Mouse (Mus musculus) bone marrow macrophage, adult 2 months (primary cell): ENCODE results near the gene Kcnj5. TPM values are rescaled to one million over a fixed set of nuclear protein-coding genes. Genes with fewer than 3 reads are reported as not detected.

Experiments used
- H3K27ac ChIP-seq: 2 replicates; pipeline ENCODE4 v1.5.1; 2012; ENCODE audit warnings: low read depth, low read length; ENCODE audit not compliant: insufficient read depth
- H3K4me1 ChIP-seq: 2 replicates; pipeline ENCODE4 v1.6.1; 2012; ENCODE audit warnings: low read length; ENCODE audit not compliant: control insufficient read depth, insufficient read depth
- H3K4me3 ChIP-seq: 2 replicates; pipeline ENCODE4 v1.5.1; 2012; ENCODE audit warnings: mild to moderate bottlenecking, low read length, moderate library complexity; ENCODE audit not compliant: insufficient read depth
- CTCF ChIP-seq: IDR thresholded peaks from 2 replicates; pipeline ENCODE4 v1.5.1; 2012; ENCODE audit warnings: low read depth, mild to moderate bottlenecking, low read length, moderate library complexity
- POLR2A ChIP-seq: IDR thresholded peaks from 2 replicates; pipeline ENCODE4 v1.6.1; 2012; ENCODE audit warnings: mild to moderate bottlenecking, low read depth, low read length, borderline replicate concordance
- polyA plus RNA-seq: library from polyadenylated mRNA; stranded (reverse); fragments of >200 nt; gene quantifications from 2 replicates; pipeline ENCODE4 v1.2.4, GENCODE M21; 2012; ENCODE audit not compliant: missing spikeins, insufficient read depth, insufficient read length

The Kcnj5 gene
- not detected in 2 replicates for polyA plus RNA-seq

GRCm38 (mm10) chr9:32344051-32344450, at the start of gene Kcnj5:
Gene Kcnj5 (minus strand): TSS chr9:32344350.
- TF ChIP-seq CTCF (no peak), POLR2A (no peak)
- no peak within 1 kb of the TSS for H3K27ac ChIP-seq
- no peak within 1 kb of the TSS for H3K4me3 ChIP-seq
- H3K4me1 ChIP-seq = no peaks in the 10 kb centered on the region

DNA sequence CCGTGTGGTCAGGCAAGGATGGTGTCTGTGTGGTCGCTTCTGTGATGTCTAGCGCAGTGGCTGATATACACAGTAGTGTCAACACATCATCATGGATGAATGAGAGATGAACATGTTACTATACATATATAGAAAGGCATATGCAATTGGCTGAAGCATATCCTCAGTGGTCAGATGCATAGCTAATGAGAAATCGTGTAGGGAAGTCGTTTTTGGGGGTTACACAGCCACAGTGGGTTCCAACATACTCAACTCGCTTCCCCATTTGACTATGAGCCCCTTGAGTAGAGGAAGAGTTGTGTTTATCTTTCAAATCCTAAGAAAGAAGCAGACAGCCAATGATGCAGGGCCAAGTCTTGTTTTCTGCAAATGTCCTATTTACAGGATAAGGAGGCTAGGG, 48.6 kb upstream of the Kcnj5 start:
- Histone ChIP-seq H3K4me3 (no peak overlapping the region), H3K27ac (no peak overlapping the region), H3K4me1 (no peaks in the 10 kb centered on the region)
- TF ChIP-seq POLR2A = no peak
- no peak for TF ChIP-seq CTCF

GRCm38 (mm10) chr9:32391701-32392100, 47.6 kb upstream of the Kcnj5 start:
- H3K4me1 ChIP-seq = no peaks in the 10 kb centered on the region
- no peak overlapping the region for H3K27ac ChIP-seq

GRCm38 (mm10) chr9:32391092-32391491, 46.9 kb upstream of the Kcnj5 start:
- TF ChIP-seq POLR2A (no peak), CTCF (no peak)
- Histone ChIP-seq H3K4me1 (no peaks in the 10 kb centered on the region), H3K4me3 (no peak overlapping the region), H3K27ac (no peak overlapping the region)

More at GRCm38 (mm10) chr9:32391701-32392100, 47.6 kb upstream of the Kcnj5 start:
- TF ChIP-seq CTCF (no peak), POLR2A (no peak)
- H3K4me3 ChIP-seq = no peak overlapping the region

DNA sequence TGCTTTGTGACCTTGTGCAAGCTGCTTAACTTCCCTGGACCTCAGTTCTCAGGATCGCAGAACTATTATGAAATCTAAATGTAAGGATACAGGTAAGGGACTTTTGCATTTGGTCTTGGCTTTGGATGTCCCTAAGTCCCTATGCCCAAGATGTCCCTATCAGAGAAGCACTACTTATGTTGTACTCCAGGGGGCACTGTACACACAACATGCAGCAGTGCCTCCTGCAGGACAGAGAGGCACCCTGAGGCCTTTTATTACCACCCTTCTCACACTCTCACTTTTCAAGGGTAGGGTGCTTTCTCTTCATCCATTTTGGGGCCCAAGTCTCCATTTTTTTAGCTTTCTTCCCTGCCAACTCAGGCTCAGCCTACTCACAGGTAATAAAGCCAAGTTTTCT, 44.0 kb upstream of the Kcnj5 start:
- H3K4me1 ChIP-seq = no peaks in the 10 kb centered on the region
- no peak overlapping the region for H3K4me3 ChIP-seq
- no peak overlapping the region for H3K27ac ChIP-seq
- TF ChIP-seq CTCF = no peak
- no peak for TF ChIP-seq POLR2A

GRCm38 (mm10) chr9:32384906-32385305, 40.8 kb upstream of the Kcnj5 start:
- Histone ChIP-seq H3K4me3 (no peak overlapping the region), H3K4me1 (no peaks in the 10 kb centered on the region), H3K27ac (no peak overlapping the region)
- TF ChIP-seq POLR2A = no peak
- no peak for TF ChIP-seq CTCF

- no peak for TF ChIP-seq CTCF
- no peak for TF ChIP-seq POLR2A
- Histone ChIP-seq H3K27ac (no peak overlapping the region), H3K4me1 (no peaks in the 10 kb centered on the region), H3K4me3 (no peak overlapping the region)
Observed at GRCm38 (mm10) chr9:32376863-32377590, 32.9 kb upstream of the Kcnj5 start.

DNA sequence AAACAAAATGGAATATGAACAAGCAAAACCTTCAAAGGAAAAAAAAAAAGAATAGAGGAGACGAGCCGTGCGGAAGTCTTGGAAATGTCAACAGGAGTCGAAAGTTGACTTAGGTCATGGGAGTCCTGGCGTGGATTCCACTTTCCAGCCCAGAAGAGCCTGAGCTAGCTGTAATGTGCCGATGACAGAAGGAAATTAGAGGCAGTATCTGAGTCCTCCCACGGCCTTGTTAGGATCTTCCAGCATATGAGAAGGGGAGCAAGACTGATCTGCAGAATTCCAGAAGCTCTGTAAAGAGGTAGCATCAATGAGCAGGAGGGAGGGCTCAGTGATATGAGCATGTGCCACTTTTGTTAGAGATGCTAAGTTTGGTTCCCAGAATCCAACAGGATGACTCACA, 31.9 kb upstream of the Kcnj5 start:
- Histone ChIP-seq H3K4me1 (no peaks in the 10 kb centered on the region), H3K4me3 (no peak overlapping the region), H3K27ac (no peak overlapping the region)
- no peak for TF ChIP-seq POLR2A
- TF ChIP-seq CTCF = no peak

DNA sequence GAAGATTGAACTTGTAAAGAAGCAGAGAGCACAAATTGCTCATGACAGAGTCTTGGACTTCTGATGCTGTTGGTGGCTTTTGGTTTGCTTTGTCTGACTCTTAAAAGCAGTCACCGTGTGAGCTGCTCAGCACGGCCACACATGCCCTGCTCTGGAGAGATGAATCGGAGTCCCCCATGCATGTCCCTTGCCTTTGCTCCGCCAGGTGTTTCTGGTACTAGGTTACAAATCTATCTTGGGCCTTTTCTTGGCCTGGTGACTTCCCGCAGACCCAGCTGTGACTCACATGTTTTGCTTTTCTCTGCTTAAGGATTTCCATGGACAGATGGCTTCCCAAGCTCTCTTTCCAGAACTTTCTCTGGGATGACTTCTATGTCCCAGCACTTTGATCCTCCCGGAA, 29.5 kb upstream of the Kcnj5 start:
- TF ChIP-seq POLR2A (no peak), CTCF (no peak)
- no peak overlapping the region for H3K27ac ChIP-seq
- H3K4me1 ChIP-seq = no peaks in the 10 kb centered on the region
- no peak overlapping the region for H3K4me3 ChIP-seq

- TF ChIP-seq CTCF (no peak), POLR2A (no peak)
- H3K27ac ChIP-seq = no peak within 1 kb of the TSS
- H3K4me3 ChIP-seq = no peak within 1 kb of the TSS
- H3K4me1 ChIP-seq = no peaks in the 10 kb centered on the region
Observed at GRCm38 (mm10) chr9:32372202-32372601, 28.1 kb upstream of the Kcnj5 start, which contains the start of gene Kcnj1. Gene Kcnj1 (plus strand): TSS chr9:32372493.
